Mouse (Mus musculus): ENCODE measurements at regions not wholly inside any gene's neighbourhood (a gene's known extent, or its start where the extent isn't known, plus 50 kb on each side); places are given as distances from the start of the nearest gene placed in this dataset.
A peak's percentile ranks its signal among the peaks of the same experiment; 100 is the strongest.
"Not testable (repeated sequence)": the region's sequence is repeated elsewhere in the genome, so short reads cannot be mapped to it uniquely, and the experiment has no call there.

- H3K9ac ChIP-seq (ENCODE audit: low read length): no peak overlapping the region
- no peak overlapping the region for H3K4me3 ChIP-seq (replicated peaks; ENCODE audit: low read length)
- no peaks in the 10 kb centered on the region for H3K4me1 ChIP-seq (ENCODE audit: control insufficient read depth, insufficient read depth, low read length)
- H3K27ac ChIP-seq (ENCODE audit: low read length): no peak overlapping the region
- ATAC-seq (ENCODE audit: insufficient read depth, low FRiP score): no peak
- 92% methylated on average over 2 of the region's 2 CpGs for WGBS
- no peak overlapping the region for H3K4me2 ChIP-seq (ENCODE audit: low read depth, low read length)
- H3K9me3 ChIP-seq (replicated peaks; ENCODE audit: control insufficient read depth, low read length): peaks cover 5% of the 10 kb centered on the region
- H3K27me3 ChIP-seq (ENCODE audit: control insufficient read depth, insufficient read depth, low read length): no peaks in the 10 kb centered on the region
- H3K36me3 ChIP-seq (ENCODE audit: control insufficient read depth, insufficient read depth, low read length): no peaks in the 10 kb centered on the region
Measured at GRCm38 (mm10) chr8:35087070-35087469, 678.5 kb upstream of the Gm19410 start.

- Histone ChIP-seq H3K36me3 (ENCODE audit: control insufficient read depth, insufficient read depth, low read length) (no peaks in the 10 kb centered on the region), H3K4me1 (ENCODE audit: control insufficient read depth, insufficient read depth, low read length) (no peaks in the 10 kb centered on the region), H3K9me3 (replicated peaks; ENCODE audit: control insufficient read depth, low read length) (peaks cover 5% of the 10 kb centered on the region), H3K27me3 (ENCODE audit: control insufficient read depth, insufficient read depth, low read length) (no peaks in the 10 kb centered on the region), H3K4me2 (ENCODE audit: low read depth, low read length) (no peak overlapping the region), H3K4me3 (replicated peaks; ENCODE audit: low read length) (no peak overlapping the region), H3K9ac (ENCODE audit: low read length) (no peak overlapping the region), H3K27ac (ENCODE audit: low read length) (no peak overlapping the region)
- no peak for ATAC-seq (ENCODE audit: insufficient read depth, low FRiP score)
- WGBS: 70% methylated on average over 18 of the region's 18 CpGs
Measured at GRCm38 (mm10) chr8:35088380-35089244, 677.0 kb upstream of the Gm19410 start.

GRCm38 (mm10) chr8:35089519-35089918 lies 676.1 kb upstream of the Gm19410 start:
- no peak overlapping the region for H3K27ac ChIP-seq (ENCODE audit: low read length)
- H3K27me3 ChIP-seq (ENCODE audit: control insufficient read depth, insufficient read depth, low read length): no peaks in the 10 kb centered on the region
- H3K4me2 ChIP-seq (ENCODE audit: low read depth, low read length): no peak overlapping the region
- WGBS: 92% methylated on average over 8 of the region's 8 CpGs
- no peak overlapping the region for H3K4me3 ChIP-seq (replicated peaks; ENCODE audit: low read length)
- H3K4me1 ChIP-seq (ENCODE audit: control insufficient read depth, insufficient read depth, low read length): no peaks in the 10 kb centered on the region
- H3K9ac ChIP-seq (ENCODE audit: low read length): no peak overlapping the region
- H3K9me3 ChIP-seq (replicated peaks; ENCODE audit: control insufficient read depth, low read length): peaks cover 5% of the 10 kb centered on the region
- no peaks in the 10 kb centered on the region for H3K36me3 ChIP-seq (ENCODE audit: control insufficient read depth, insufficient read depth, low read length)
- no peak for ATAC-seq (ENCODE audit: insufficient read depth, low FRiP score)

- H3K4me1 ChIP-seq (ENCODE audit: control insufficient read depth, insufficient read depth, low read length): no peaks in the 10 kb centered on the region
- H3K9ac ChIP-seq (ENCODE audit: low read length): no peak overlapping the region
- H3K9me3 ChIP-seq (replicated peaks; ENCODE audit: control insufficient read depth, low read length): no peaks in the 10 kb centered on the region
- H3K27ac ChIP-seq (ENCODE audit: low read length): no peak overlapping the region
- H3K4me2 ChIP-seq (ENCODE audit: low read depth, low read length): no peak overlapping the region
- H3K36me3 ChIP-seq (ENCODE audit: control insufficient read depth, insufficient read depth, low read length): no peaks in the 10 kb centered on the region
- ATAC-seq (ENCODE audit: insufficient read depth, low FRiP score): no peak
- no peak overlapping the region for H3K4me3 ChIP-seq (replicated peaks; ENCODE audit: low read length)
- H3K27me3 ChIP-seq (ENCODE audit: control insufficient read depth, insufficient read depth, low read length): no peaks in the 10 kb centered on the region
- WGBS: 77% methylated on average over 5 of the region's 5 CpGs
Measured at GRCm38 (mm10) chr8:35101701-35102100, 663.9 kb upstream of the Gm19410 start.

- H3K9me3 ChIP-seq (replicated peaks; ENCODE audit: control insufficient read depth, low read length); H3K27me3 ChIP-seq (ENCODE audit: control insufficient read depth, insufficient read depth, low read length); H3K36me3 ChIP-seq (ENCODE audit: control insufficient read depth, insufficient read depth, low read length); ATAC-seq (ENCODE audit: insufficient read depth, low FRiP score); H3K9ac ChIP-seq (ENCODE audit: low read length); H3K4me1 ChIP-seq (ENCODE audit: control insufficient read depth, insufficient read depth, low read length); H3K4me2 ChIP-seq (ENCODE audit: low read depth, low read length); H3K4me3 ChIP-seq (replicated peaks; ENCODE audit: low read length); H3K27ac ChIP-seq (ENCODE audit: low read length): not testable (repeated sequence)
- 50% methylated on average over 3 of the region's 3 CpGs for WGBS
Measured at GRCm38 (mm10) chr8:35102102-35102501, 663.5 kb upstream of the Gm19410 start.

- not testable (repeated sequence) for H3K4me1 ChIP-seq (ENCODE audit: control insufficient read depth, insufficient read depth, low read length); H3K27ac ChIP-seq (ENCODE audit: low read length); H3K9me3 ChIP-seq (replicated peaks; ENCODE audit: control insufficient read depth, low read length); H3K36me3 ChIP-seq (ENCODE audit: control insufficient read depth, insufficient read depth, low read length); H3K4me3 ChIP-seq (replicated peaks; ENCODE audit: low read length); H3K4me2 ChIP-seq (ENCODE audit: low read depth, low read length); H3K9ac ChIP-seq (ENCODE audit: low read length); H3K27me3 ChIP-seq (ENCODE audit: control insufficient read depth, insufficient read depth, low read length)
- ATAC-seq (ENCODE audit: insufficient read depth, low FRiP score): peak; percentile 67; the same call in 1 of the 2 replicates
Measured at GRCm38 (mm10) chr8:35104465-35104876, 661.1 kb upstream of the Gm19410 start.

GRCm38 (mm10) chr8:35109506-35110217 lies 655.9 kb upstream of the Gm19410 start:
- Histone ChIP-seq H3K4me2 (ENCODE audit: low read depth, low read length) (no peak overlapping the region), H3K27me3 (ENCODE audit: control insufficient read depth, insufficient read depth, low read length) (no peaks in the 10 kb centered on the region), H3K36me3 (ENCODE audit: control insufficient read depth, insufficient read depth, low read length) (no peaks in the 10 kb centered on the region), H3K4me3 (replicated peaks; ENCODE audit: low read length) (no peak overlapping the region), H3K4me1 (ENCODE audit: control insufficient read depth, insufficient read depth, low read length) (no peaks in the 10 kb centered on the region; the same call in 1 of the 2 replicates), H3K9me3 (replicated peaks; ENCODE audit: control insufficient read depth, low read length) (no peaks in the 10 kb centered on the region), H3K27ac (ENCODE audit: low read length) (no peak overlapping the region), H3K9ac (ENCODE audit: low read length) (no peak overlapping the region)
- 80% methylated on average over 27 of the region's 27 CpGs for WGBS
- ATAC-seq (ENCODE audit: insufficient read depth, low FRiP score): no peak

- Histone ChIP-seq H3K27ac (ENCODE audit: low read length) (no peak overlapping the region), H3K4me1 (ENCODE audit: control insufficient read depth, insufficient read depth, low read length) (no peaks in the 10 kb centered on the region; the same call in 1 of the 2 replicates), H3K4me2 (ENCODE audit: low read depth, low read length) (no peak overlapping the region), H3K27me3 (ENCODE audit: control insufficient read depth, insufficient read depth, low read length) (no peaks in the 10 kb centered on the region), H3K9ac (ENCODE audit: low read length) (no peak overlapping the region), H3K4me3 (replicated peaks; ENCODE audit: low read length) (no peak overlapping the region), H3K9me3 (replicated peaks; ENCODE audit: control insufficient read depth, low read length) (no peaks in the 10 kb centered on the region), H3K36me3 (ENCODE audit: control insufficient read depth, insufficient read depth, low read length) (no peaks in the 10 kb centered on the region)
- 92% methylated on average over 8 of the region's 8 CpGs for WGBS
- no peak for ATAC-seq (ENCODE audit: insufficient read depth, low FRiP score)
Measured at GRCm38 (mm10) chr8:35110286-35110685, 655.3 kb upstream of the Gm19410 start.

GRCm38 (mm10) chr8:35111130-35111529 lies 654.5 kb upstream of the Gm19410 start:
- Histone ChIP-seq H3K27ac (ENCODE audit: low read length) (no peak overlapping the region), H3K27me3 (ENCODE audit: control insufficient read depth, insufficient read depth, low read length) (no peaks in the 10 kb centered on the region), H3K9ac (ENCODE audit: low read length) (no peak overlapping the region), H3K4me2 (ENCODE audit: low read depth, low read length) (no peak overlapping the region), H3K4me3 (replicated peaks; ENCODE audit: low read length) (no peak overlapping the region), H3K36me3 (ENCODE audit: control insufficient read depth, insufficient read depth, low read length) (no peaks in the 10 kb centered on the region), H3K9me3 (replicated peaks; ENCODE audit: control insufficient read depth, low read length) (no peaks in the 10 kb centered on the region), H3K4me1 (ENCODE audit: control insufficient read depth, insufficient read depth, low read length) (no peaks in the 10 kb centered on the region; the same call in 1 of the 2 replicates)
- 55% methylated on average over 7 of the region's 7 CpGs for WGBS
- ATAC-seq (ENCODE audit: insufficient read depth, low FRiP score): no peak

Measured in stomach, embryonic 16.5 days (tissue).